Mouse (Mus musculus) left cerebral cortex, postnatal 25 days (tissue): Measurements from ENCODE around the gene March11. TPM values are rescaled to one million over a fixed set of nuclear protein-coding genes. Genes with fewer than 3 reads are reported as not detected.

ENCODE experiments used
- DNase-seq, 2 experiments: peaks; one replicate each; pipeline ENCODE4 v3.0.0; 2022; ENCODE audit warnings: low spot score in 2 of 2, mixed read lengths in 1 of 2
- intact Hi-C: fragments of 180-260 bp; cut with DNase I; formaldehyde crosslinking; loops from one replicate; pipeline ENCODE4 v1.15.1; 2025
- total RNA-seq, 2 experiments: library from RNA; stranded (reverse); gene quantifications; 2 replicates each; pipeline ENCODE4 v1.2.3; 2021

March11 gene
- total RNA-seq, 2 experiments from 2014 or later = 10.8 to 11.0 TPM

DNA sequence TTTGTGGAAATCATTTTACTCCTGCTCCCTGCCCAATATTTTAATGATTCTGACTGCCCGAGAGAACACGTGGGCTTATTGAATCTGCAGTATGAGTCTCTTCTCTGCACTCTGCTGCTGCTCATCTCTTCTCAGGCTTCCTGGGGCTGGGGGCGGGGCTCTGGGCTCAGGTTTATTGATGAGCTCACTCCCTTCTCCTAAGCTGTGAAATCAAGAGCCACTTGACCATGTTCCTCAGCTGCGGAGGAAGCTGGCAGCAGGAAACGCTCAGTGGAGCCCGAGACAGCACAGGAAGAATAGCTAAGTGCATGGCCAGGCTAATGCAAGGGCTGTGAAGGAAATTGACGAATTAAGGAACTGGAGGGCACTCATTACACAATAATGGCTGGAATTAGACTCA, 56.5 kb downstream of the March11 start:
- intact Hi-C loops = no loop called here
- DNase-seq = peak; percentile 30 to 33

DNA sequence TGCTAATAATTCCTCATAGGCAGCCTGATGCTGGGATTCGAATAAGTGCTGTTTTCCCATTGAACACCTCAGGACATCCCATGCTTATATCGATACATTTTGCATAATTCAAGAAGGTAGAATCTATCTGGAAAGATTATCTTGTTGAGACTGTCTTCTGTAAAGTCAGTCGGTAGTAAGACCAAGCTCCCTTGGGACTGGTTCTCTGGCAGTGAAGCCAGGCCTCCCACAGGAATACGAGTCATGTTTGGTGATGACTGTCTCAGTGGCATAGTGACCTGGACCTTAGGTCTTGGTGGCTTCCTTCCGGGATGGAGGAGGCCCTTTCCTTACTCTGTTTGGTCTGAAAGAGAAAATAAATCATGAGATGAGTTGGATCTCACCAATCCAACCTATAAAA, 57.7 kb downstream of the March11 start:
- DNase-seq = no peak
- intact Hi-C loops = no loop called here

DNA sequence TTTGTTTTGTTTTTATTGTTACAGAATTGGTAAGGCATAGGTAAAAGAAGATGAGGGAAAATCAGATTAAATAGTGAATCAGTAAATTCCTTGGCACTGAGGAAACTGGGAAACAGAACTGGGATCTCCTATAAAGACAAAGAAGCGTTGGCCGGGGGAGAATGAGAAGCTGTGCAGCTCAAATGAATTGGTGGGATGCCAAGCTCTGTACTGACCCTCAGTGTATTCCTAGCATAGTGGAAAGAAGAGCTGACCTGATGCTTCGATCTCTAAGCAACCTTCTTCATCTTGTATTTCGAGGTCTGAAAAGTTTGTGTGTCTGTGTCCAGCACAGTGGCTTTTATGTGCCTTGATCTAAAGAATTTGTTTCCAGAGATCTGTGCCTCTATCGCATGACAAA, 64.9 kb downstream of the March11 start:
- intact Hi-C loops = no loop called here
- no peak for DNase-seq

DNA sequence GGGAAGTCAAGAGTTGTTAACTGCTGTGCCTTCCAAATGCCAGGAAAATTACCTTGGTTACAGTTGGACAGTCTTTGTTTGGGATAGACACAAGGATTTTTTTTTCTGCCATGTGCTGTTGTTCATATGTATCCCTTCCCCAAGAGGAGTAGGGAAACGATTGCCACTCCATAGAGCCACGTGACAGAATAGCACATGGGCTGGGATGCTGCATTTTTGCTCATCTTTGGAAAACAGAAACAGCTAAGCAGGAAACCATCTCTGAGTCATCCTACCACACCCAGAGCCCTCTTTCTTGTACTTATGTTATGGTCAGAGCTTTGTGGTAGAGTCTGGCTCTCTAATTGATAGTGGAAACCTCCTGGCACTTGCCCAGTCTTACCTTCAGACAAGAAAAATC, 65.4 kb downstream of the March11 start:
- DNase-seq = peak in 1 of 2 experiments; percentile 14
- intact Hi-C loops = no loop called here

DNA sequence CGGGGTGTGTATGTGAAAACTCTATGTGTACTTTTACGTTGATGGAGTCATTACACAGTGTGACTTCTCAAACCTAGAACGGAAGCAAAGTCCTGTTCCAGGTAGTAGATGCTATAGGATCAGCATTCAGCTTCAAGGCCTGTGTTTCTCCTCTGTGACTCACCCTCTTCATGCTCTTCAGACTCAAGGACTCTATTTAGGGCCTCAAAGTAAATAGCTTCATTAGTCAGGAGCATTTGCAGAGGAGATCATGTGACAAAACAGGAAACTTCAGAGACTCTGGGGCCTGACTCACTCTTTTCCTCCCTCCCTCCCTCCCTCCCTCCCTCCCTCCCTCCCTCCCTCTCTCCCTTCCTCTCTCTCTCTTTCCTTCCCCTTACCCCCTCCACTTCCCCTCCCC, 66.1 kb downstream of the March11 start:
- intact Hi-C loops = no loop called here
- no peak for DNase-seq

DNA sequence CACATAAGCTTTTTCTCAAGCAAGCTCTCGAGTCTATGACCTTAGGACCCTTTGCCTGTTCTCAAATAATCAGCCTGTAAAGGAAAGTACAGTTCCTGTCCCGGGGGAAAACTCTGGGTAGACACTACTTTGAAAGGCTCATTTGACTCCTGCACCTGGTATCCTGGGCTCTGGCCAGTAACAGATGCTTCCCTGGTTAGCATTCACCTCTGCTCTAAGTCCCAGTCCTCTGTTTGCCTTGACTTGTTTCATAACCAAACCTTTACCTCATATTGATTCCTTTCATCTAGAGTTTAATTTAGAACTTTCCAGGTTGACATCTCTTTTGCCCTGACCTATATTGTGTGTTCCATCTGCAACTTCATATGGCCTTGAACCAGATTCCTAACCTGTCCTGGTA, 68.5 kb downstream of the March11 start:
- DNase-seq = no peak
- intact Hi-C loops = no loop called here

DNA sequence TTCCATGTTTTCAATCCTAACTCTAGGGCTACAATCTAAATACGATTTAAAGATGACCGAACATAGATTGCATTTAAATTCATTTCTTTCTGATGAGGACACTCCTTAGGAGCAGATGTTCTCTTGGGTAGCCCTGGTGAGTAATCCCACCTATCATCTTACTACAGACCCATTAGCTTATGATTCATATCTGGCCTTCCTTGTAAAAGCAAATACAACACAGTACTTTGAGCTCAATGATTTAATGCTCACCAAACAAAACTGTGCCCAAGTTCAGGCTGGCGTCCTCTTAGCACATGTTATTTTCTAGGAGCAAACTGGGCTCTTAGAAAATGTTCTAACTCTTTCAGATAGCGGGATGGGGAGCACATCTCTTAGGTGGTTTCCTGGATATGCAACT, 70.0 kb downstream of the March11 start:
- DNase-seq = no peak
- intact Hi-C loops = no loop called here

DNA sequence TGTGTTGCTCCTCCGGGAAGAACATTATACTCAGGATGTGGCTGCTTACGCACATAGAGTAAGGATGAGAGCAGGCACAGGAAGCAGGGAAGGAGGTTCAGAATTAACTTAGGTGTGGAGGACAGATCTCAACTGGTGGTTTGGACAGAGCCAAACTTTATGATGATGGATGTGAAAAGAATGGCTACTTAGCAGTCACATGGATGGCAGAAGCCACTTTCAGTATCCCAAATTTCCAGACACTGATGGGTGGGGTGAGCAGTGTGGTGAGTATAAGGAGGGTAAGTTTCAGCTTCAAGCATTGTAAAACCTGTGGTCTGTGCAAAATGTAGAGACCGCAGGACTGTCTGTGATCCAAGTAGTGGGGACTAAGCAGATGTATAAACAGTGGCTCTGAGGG, 71.0 kb downstream of the March11 start:
- intact Hi-C loops = no loop called here
- no peak for DNase-seq

DNA sequence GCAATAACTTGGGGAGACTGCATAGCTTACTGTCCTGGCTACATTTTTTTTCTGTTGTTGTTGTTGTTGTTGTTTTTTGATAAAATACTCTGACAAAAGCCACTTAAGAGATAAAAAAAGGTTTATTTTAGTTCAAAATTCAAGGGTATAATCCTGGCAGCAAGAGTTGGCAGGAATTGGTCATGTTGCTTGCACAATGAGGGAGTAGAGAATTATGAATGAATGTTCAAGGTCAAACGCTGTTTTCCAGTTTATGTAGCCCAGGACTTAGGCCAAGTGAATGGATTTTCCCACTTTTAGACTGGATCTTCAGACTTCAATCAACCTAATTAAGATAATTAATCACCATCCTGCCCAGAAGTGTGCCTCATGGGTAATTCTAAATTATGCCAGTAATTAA, 72.0 kb downstream of the March11 start:
- no peak for DNase-seq
- intact Hi-C loops = no loop called here

DNA sequence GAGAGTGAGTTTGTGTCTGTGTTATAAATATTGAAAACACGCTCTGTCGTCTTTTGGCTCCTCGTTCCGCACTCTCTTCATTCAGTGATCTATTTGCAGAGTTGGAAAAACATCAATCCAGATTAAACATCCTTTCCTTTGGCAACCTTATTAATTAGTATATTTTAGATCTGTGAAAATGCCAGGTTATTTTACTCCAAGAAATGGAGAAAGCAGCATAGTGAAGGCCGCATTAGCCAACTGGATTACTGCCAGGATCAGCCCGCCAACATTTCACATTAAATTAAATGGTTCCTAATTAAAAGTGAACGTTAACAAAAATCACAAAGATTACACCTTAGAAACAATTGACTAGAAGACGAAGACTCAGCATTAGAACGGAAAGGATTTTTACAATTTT, 81.2 kb downstream of the March11 start:
- DNase-seq = no peak
- intact Hi-C loops = no loop called here

DNA sequence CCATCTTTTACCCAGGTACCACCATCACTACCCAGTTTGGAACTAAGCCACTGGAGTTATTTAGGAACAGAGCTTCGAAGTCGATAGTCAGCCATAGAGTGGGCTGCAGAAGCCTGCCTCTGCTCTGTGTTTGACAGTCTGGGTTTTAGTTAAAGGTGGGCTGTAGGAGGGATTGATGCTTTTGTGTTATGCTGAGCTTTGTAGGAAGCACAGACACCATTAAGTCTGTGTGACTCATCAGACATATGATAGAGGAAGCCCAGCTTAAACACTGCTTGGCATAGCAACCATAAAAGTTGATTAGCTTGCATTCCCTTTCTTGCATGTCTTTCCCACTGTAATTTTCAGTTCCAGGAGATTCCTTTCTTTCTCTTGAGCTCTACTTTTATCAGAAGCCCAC, 87.7 kb downstream of the March11 start:
- intact Hi-C loops = no loop called here
- DNase-seq = peak in 1 of 2 experiments; percentile 61

DNA sequence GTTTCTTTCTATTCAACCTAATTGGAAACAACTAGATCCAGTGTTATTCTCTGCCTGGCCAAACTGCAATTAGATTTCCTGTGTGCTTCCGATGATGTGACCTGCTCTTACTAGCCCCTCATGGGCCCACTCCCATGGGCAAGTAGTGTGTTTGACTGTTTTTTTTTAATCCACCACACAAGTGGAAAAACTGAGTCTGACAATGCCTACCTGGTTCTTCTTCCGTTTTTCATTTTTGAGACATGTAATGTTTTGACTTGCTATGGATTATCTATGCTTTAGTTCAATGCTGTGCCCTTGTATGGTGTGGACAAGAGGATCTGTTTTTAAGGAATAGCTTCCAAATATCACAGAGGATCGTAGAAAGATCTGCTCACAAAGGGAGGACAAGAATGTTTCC, 116.4 kb downstream of the March11 start:
- intact Hi-C loops = no loop called here
- no peak for DNase-seq

DNA sequence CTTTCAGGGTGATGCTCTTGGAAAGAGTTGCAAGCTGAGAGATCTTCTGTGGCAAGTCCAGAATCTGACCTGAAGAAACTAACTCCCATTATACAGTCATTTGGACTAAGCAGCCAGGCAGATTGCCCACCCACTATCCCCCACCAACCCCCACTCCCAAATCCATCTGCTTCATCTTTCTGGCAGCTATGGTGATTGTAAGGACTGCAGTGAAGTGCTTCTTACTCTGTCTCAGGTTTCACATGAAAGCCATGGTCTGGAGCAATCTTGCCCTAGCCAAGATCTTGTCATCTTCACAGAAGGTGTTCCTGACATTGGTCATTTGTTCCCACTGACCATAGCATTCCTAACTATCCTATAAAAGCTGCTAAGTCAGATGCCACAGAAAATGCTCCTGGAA, 117.4 kb downstream of the March11 start:
- intact Hi-C loops = no loop called here
- DNase-seq = no peak

DNA sequence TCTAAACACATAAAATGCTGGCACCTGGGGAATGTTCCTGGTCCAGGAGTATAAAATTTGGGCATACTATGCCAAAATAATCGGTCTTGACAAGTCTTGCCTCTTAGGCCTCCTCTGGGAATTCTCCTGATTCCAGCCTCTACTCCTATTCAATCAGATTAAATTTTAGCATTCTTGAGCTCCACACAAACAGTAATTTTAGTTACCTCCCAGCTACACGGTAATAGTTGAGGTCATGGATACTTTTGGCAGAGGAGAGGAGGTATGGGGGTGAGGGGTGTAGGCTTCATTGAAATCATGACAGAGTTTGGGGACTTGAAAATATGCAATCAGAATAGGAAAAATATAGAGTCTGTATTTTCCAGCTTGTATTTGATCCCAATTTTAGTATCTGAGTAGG, 121.7 kb downstream of the March11 start:
- intact Hi-C loops = no loop called here
- DNase-seq = peak in 1 of 2 experiments; percentile 25

DNA sequence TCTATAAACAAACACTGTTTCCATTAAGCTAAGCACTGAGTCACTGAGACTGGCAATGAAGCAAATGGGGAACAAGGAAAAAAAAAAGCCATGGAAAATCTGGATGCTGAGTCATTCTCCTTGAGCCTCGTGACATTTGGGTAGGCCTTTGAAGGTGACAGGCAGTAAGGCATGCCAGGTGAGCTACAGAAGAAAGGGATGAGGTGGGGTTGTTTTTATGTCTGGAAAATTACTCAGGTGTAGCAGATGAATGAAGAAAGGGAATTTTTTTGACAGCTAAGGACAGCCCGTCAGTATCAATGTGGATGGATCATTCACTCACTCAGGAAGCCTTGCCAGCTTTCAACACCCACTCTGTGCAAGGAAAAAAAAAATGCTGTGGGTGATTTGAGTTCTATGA, 123.8 kb downstream of the March11 start:
- intact Hi-C loops = no loop called here
- DNase-seq = peak; percentile 31 to 63

DNA sequence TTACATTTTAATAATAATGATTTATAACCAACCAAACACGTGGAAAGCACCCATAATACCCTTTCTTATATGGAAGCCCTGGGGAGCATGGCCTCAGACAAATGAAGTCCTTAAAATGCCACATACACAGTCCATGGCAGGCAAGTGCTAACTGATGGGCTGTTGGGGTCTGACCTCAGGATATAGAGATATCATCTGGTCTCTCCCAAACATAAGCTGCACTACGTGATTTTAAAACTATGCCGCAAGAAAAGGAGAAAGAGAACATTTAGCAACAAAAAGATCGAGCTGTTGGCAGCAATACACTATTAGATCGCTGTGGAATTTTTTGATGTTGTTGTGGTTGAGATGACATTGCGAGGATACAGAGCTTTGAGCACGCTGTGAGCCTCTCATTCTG, 126.9 kb downstream of the March11 start:
- intact Hi-C loops = no loop called here
- no peak for DNase-seq

DNA sequence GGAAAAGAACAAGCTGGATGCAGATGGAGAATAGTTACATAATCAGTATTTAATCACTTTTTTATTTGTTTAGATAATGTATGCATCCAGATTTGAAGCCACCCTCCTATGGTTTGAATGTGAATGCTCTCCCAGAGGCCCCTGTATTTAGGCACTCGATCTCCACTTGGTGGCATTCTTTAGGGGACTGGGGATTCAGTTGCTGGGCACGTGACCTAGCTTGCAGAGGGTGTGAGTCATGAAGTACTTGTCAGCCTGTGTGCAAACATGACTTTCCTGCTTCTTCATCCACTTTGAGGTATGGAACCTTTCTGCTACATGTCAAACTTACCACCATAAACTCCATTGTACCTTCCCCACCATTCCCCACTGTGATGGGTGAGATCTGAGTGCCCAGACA, 128.3 kb downstream of the March11 start:
- intact Hi-C loops = no loop called here
- DNase-seq = no peak
